Mouse (Mus musculus): ENCODE data around the gene Dnmt3l.

DNA sequence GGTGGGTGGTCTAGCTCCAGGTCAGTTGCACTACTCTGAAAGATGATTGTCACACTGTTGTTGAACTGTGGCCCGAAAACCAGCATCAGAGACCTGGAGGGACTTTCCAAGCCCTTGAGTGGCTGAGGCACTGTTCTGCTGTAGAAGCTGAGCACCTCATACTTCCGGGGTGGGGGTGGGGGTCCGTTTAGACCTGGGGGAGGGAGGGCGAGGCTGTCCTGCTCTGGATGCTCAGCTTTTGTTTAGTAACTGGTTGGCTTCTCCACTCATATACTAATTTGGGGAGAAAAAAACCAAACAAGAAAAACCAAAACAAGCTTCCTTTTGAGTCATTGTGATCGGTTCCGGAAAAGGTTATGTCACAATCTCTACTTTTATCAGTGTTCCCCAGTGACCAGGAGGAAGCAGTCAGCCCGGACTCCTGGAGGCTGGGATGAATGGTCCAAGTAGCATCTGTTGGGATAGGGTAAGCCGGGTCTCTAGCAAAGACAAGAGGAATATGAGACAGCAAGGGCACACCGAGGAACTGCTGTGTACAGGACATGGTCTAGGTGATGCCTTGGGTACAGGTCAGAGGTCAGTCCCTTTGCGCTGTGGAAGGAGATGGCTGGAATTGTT is 44.8 kb downstream of the Dnmt3l start:
- TF ChIP-seq CTCF (IDR thresholded peaks at IDR 0.05; ENCODE audit: low read depth) (no peak), EP300 (IDR thresholded peaks at IDR 0.05; ENCODE audit: low read depth) (no peak)

Data from heart, postnatal 0 days (tissue).